8 mouse cellular contexts compared by ENCODE assay signal in genomic region chr1:171379935-171380599, GRCm38 (mm10). TPM values are rescaled to one million over a fixed set of nuclear protein-coding genes. Genes with fewer than 3 reads are reported as not detected.
A peak's percentile ranks its signal among the peaks of the same experiment; 100 is the strongest.
DNase-seq lines count a peak whose midpoint lies in the region; ATAC-seq lines count a peak whose summit lies in the region.

No protein-coding gene starts in this region.

- no peaks in the 10 kb centered on the region for H3K9me3 ChIP-seq in heart, embryonic 14.5 days (ENCODE audit: control insufficient read depth, low read length)
- no peaks in the 10 kb centered on the region for H3K9me3 ChIP-seq in liver, embryonic 12.5 days (replicated peaks)

- no peak overlapping the region for H3K27ac ChIP-seq in heart, embryonic 14.5 days (replicated peaks in 1 of 2; ENCODE audit: control insufficient read depth in 1 of 2, insufficient read depth in 1 of 2, low read depth in 2 of 2, low read length in 2 of 2)
- H3K27ac ChIP-seq in liver, embryonic 12.5 days = no peak overlapping the region

- peak overlapping the region; percentile 26 for H3K9ac ChIP-seq in heart, embryonic 14.5 days (ENCODE audit: low read length)
- H3K9ac ChIP-seq in liver, embryonic 12.5 days = no peak overlapping the region

- H3K4me2 ChIP-seq in heart, embryonic 14.5 days (ENCODE audit: low read length) = peak overlapping the region; percentile 59
- peak overlapping the region; percentile 50 for H3K4me2 ChIP-seq in liver, embryonic 12.5 days

- WGBS in heart, embryonic 14.5 days = 4% methylated on average over 31 of the region's 31 CpGs
- WGBS in liver, embryonic 12.5 days (ENCODE audit: insufficient replicate concordance) = 5% methylated on average over 31 of the region's 31 CpGs

- peak overlapping the region; percentile 22 to 27 for H3K4me3 ChIP-seq in heart, embryonic 14.5 days (ENCODE audit: control insufficient read depth in 1 of 2, insufficient read depth in 1 of 2, low read depth in 1 of 2, low read length in 2 of 2)
- H3K4me3 ChIP-seq in liver, embryonic 12.5 days = peak overlapping the region; percentile 7; the same call in 1 of the 2 replicates

- peaks cover 0 to 10% of the 10 kb centered on the region in 2 experiments; a peak in 2 of 4 replicates for H3K4me1 ChIP-seq in heart, embryonic 14.5 days (ENCODE audit: control insufficient read depth in 2 of 2, insufficient read depth in 2 of 2, low read length in 2 of 2)
- H3K4me1 ChIP-seq in liver, embryonic 12.5 days = peaks cover 20% of the 10 kb centered on the region

- peak; percentile 50 for DNase-seq in brain, embryonic 18.5 days (ENCODE audit: low read depth, low spot score)
- DNase-seq in kidney, postnatal 10 days = peak; percentile 88
- peak; percentile 85 for DNase-seq in naive thymus-derived CD4-positive, alpha-beta T cell, adult 2 months (ENCODE audit: low read depth)
- peak; percentile 75 to 88 for DNase-seq in spleen, postnatal 4 days (ENCODE audit: low spot score in 2 of 2)

- peaks cover 14% of the 10 kb centered on the region for H3K27me3 ChIP-seq in heart, embryonic 14.5 days (ENCODE audit: control insufficient read depth, insufficient read depth, low read length)
- peaks cover 44% of the 10 kb centered on the region for H3K27me3 ChIP-seq in liver, embryonic 12.5 days (replicated peaks)

- ATAC-seq in CD4-positive, CD25-positive, alpha-beta regulatory T cell, adult 4 months = peak; percentile 99
- 0 out of 2 replicates have a peak, but pooled peaks have one; percentile 29 for ATAC-seq in erythroid progenitor cell, adult 5-6 weeks (replicated peaks; ENCODE audit: low FRiP score, poor library complexity, severe bottlenecking)
- ATAC-seq in heart, embryonic 14.5 days (ENCODE audit: insufficient number of reproducible peaks, insufficient read depth, low FRiP score, low read depth) = no peak; the same call in 1 of the 2 replicates
- ATAC-seq in liver, embryonic 12.5 days = no peak; the same call in 1 of the 2 replicates

- no peaks in the 10 kb centered on the region for H3K36me3 ChIP-seq in heart, embryonic 14.5 days (ENCODE audit: control insufficient read depth, insufficient read depth, low read length)
- H3K36me3 ChIP-seq in liver, embryonic 12.5 days = no peaks in the 10 kb centered on the region

RNA-seq across cellular contexts. Expression of gene Arhgap30, which starts 8.7 kb away (rescaled TPM):
- 10 to 100 TPM; 74.7 to 90.4 TPM for polyA plus RNA-seq in CD4-positive, CD25-positive, alpha-beta regulatory T cell, adult 4 months (2017; shearing (Covaris generic))
- 11.7 and 15.9 TPM in 2 replicates for total RNA-seq in erythroid progenitor cell, adult 5-6 weeks (2015; ENCODE audit: low replicate concordance)
- 16.7 and 22.9 TPM in 2 replicates for total RNA-seq in erythroid progenitor cell, adult 5-6 weeks (2017; ENCODE audit: low replicate concordance)
- 0.54 and 0.62 TPM in 2 replicates for polyA plus RNA-seq in heart, embryonic 14.5 days (2014; fragmentation: Nextera tagmentation; extraction: Ambion mirVana)
- polyA plus RNA-seq in liver, embryonic 12.5 days (2016; fragmentation: Nextera tagmentation; extraction: Ambion mirVana) = 4.7 and 5.3 TPM in 2 replicates

RNA-seq across cellular contexts. Expression of gene Nectin4, which starts 10.2 kb away (rescaled TPM):
- under 1 TPM in 1 of 2 experiments, not detected in 1; 0.12 TPM for polyA plus RNA-seq in CD4-positive, CD25-positive, alpha-beta regulatory T cell, adult 4 months (2017; shearing (Covaris generic))
- total RNA-seq in erythroid progenitor cell, adult 5-6 weeks (2015; ENCODE audit: low replicate concordance) = not detected in 2 replicates
- total RNA-seq in erythroid progenitor cell, adult 5-6 weeks (2017; ENCODE audit: low replicate concordance) = 0.51 and 0.53 TPM in 2 replicates
- polyA plus RNA-seq in heart, embryonic 14.5 days (2014; fragmentation: Nextera tagmentation; extraction: Ambion mirVana) = 0.12 TPM in 1 of 2 replicates, not detected in the other
- 0.06 and 0.13 TPM in 2 replicates for polyA plus RNA-seq in liver, embryonic 12.5 days (2016; fragmentation: Nextera tagmentation; extraction: Ambion mirVana)

RNA-seq across cellular contexts. Expression of gene Klhdc9, which starts 19.5 kb away (rescaled TPM):
- under 1 TPM; 0.36 to 0.72 TPM for polyA plus RNA-seq in CD4-positive, CD25-positive, alpha-beta regulatory T cell, adult 4 months (2017; shearing (Covaris generic))
- total RNA-seq in erythroid progenitor cell, adult 5-6 weeks (2015; ENCODE audit: low replicate concordance) = not detected in 2 replicates
- 3.3 TPM in 1 of 2 replicates, not detected in the other for total RNA-seq in erythroid progenitor cell, adult 5-6 weeks (2017; ENCODE audit: low replicate concordance)
- polyA plus RNA-seq in heart, embryonic 14.5 days (2014; fragmentation: Nextera tagmentation; extraction: Ambion mirVana) = 0.63 and 1.0 TPM in 2 replicates
- 0.35 and 0.46 TPM in 2 replicates for polyA plus RNA-seq in liver, embryonic 12.5 days (2016; fragmentation: Nextera tagmentation; extraction: Ambion mirVana)

RNA-seq across cellular contexts. Expression of gene Usf1, which starts 31.0 kb away (rescaled TPM):
- polyA plus RNA-seq in CD4-positive, CD25-positive, alpha-beta regulatory T cell, adult 4 months (2017; shearing (Covaris generic)) = 100 to 1,000 TPM in 1 of 2 experiments, 10 to 100 TPM in 1; 62.2 to 115 TPM
- 1.7 and 4.3 TPM in 2 replicates for total RNA-seq in erythroid progenitor cell, adult 5-6 weeks (2015; ENCODE audit: low replicate concordance)
- 5.0 and 9.1 TPM in 2 replicates for total RNA-seq in erythroid progenitor cell, adult 5-6 weeks (2017; ENCODE audit: low replicate concordance)
- 46.7 and 58.5 TPM in 2 replicates for polyA plus RNA-seq in heart, embryonic 14.5 days (2014; fragmentation: Nextera tagmentation; extraction: Ambion mirVana)
- 27.5 and 28.7 TPM in 2 replicates for polyA plus RNA-seq in liver, embryonic 12.5 days (2016; fragmentation: Nextera tagmentation; extraction: Ambion mirVana)

RNA-seq across cellular contexts. Expression of gene Pfdn2, which starts 34.6 kb away (rescaled TPM):
- 10 to 100 TPM; 69.6 to 75.8 TPM for polyA plus RNA-seq in CD4-positive, CD25-positive, alpha-beta regulatory T cell, adult 4 months (2017; shearing (Covaris generic))
- 10.1 and 22.0 TPM in 2 replicates for total RNA-seq in erythroid progenitor cell, adult 5-6 weeks (2015; ENCODE audit: low replicate concordance)
- total RNA-seq in erythroid progenitor cell, adult 5-6 weeks (2017; ENCODE audit: low replicate concordance) = 9.0 and 10.1 TPM in 2 replicates
- 34.3 and 42.2 TPM in 2 replicates for polyA plus RNA-seq in heart, embryonic 14.5 days (2014; fragmentation: Nextera tagmentation; extraction: Ambion mirVana)
- 74.3 and 76.1 TPM in 2 replicates for polyA plus RNA-seq in liver, embryonic 12.5 days (2016; fragmentation: Nextera tagmentation; extraction: Ambion mirVana)

Comparison
In these comparisons a context has a peak if more than half of its experiments do, and no peak if none do; other contexts are left out.
1. ATAC-seq: peak in CD4-positive, CD25-positive, alpha-beta regulatory T cell, adult 4 months (single experiment) and erythroid progenitor cell, adult 5-6 weeks (single experiment); none in heart, embryonic 14.5 days (single experiment) and liver, embryonic 12.5 days (single experiment).
2. RNA of gene Arhgap30, which starts 8.7 kb away (polyA plus RNA-seq): 74.7 to 90.4 TPM in CD4-positive, CD25-positive, alpha-beta regulatory T cell, adult 4 months; 4.7 to 5.3 TPM in liver, embryonic 12.5 days and 0.54 to 0.62 TPM in heart, embryonic 14.5 days; every median in the first group is over 10 times any median in the second.
3. Peak in every context shown above with its lines, with median percentiles within 50 percentile points of each other: DNase-seq.